Mouse (Mus musculus) cortical plate, adult 2 months (tissue): ENCODE data around the gene Fbxo36. TPM values are rescaled to one million over a fixed set of nuclear protein-coding genes. Genes with fewer than 3 reads are reported as not detected.

Source experiments
- H3K27ac ChIP-seq: fragments of 200-500 bp; 2 replicates; pipeline ENCODE4 v1.5.1; 2012; ENCODE audit warnings: low read length, control low read depth, inconsistent platforms; ENCODE audit not compliant: insufficient read depth
- H3K4me1 ChIP-seq: fragments of 200-500 bp; 2 replicates; pipeline ENCODE4 v1.6.1; 2011; ENCODE audit warnings: low read length; ENCODE audit not compliant: control insufficient read depth, insufficient read depth
- H3K4me3 ChIP-seq: fragments of 200-500 bp; 2 replicates; pipeline ENCODE4 v1.5.1; 2011; ENCODE audit warnings: mild to moderate bottlenecking, low read length, control low read depth; ENCODE audit not compliant: insufficient read depth
- CTCF ChIP-seq: fragments of 200-500 bp; IDR thresholded peaks from 2 replicates; pipeline ENCODE4 v1.5.1; 2011; ENCODE audit warnings: mild to moderate bottlenecking, control low read depth, low read length; ENCODE audit not compliant: insufficient read depth; ENCODE audit errors: extremely low read depth
- POLR2A ChIP-seq: fragments of 200-500 bp; IDR thresholded peaks from 2 replicates; pipeline ENCODE4 v1.6.1; 2011; ENCODE audit warnings: mild to moderate bottlenecking, low read length, control low read depth; ENCODE audit not compliant: insufficient read depth; ENCODE audit errors: extremely low read depth
- polyA plus RNA-seq: library from polyadenylated mRNA; depleted of rRNA; stranded (reverse); fragments of >200 nt; gene quantifications from 2 replicates; pipeline ENCODE4 v1.2.3, GENCODE M21; 2012

The Fbxo36 gene
- polyA plus RNA-seq, 1 experiment, result 9.7 TPM

- Histone ChIP-seq H3K4me3 (no peak overlapping the region), H3K27ac (no peak overlapping the region), H3K4me1 (no peaks in the 10 kb centered on the region)
- TF ChIP-seq POLR2A (no peak), CTCF (no peak)
These were observed 46.3 kb downstream of the Fbxo36 start for GRCm38 (mm10) chr1:84885921-84886320.

GRCm38 (mm10) chr1:84889330-84890004, 49.8 kb downstream of the Fbxo36 start:
- H3K27ac ChIP-seq, result no peak overlapping the region

GRCm38 (mm10) chr1:84890005-84890393, 50.4 kb downstream of the Fbxo36 start:
- H3K4me3 ChIP-seq, result no peak overlapping the region
- no peak overlapping the region for H3K27ac ChIP-seq
- H3K4me1 ChIP-seq, result no peaks in the 10 kb centered on the region
- TF ChIP-seq POLR2A (no peak), CTCF (no peak)

More at GRCm38 (mm10) chr1:84889330-84890004, 49.8 kb downstream of the Fbxo36 start:
- Histone ChIP-seq H3K4me1 (no peaks in the 10 kb centered on the region), H3K4me3 (no peak overlapping the region)
- no peak for TF ChIP-seq CTCF
- TF ChIP-seq POLR2A, result no peak

- no peaks in the 10 kb centered on the region for H3K4me1 ChIP-seq
- H3K4me3 ChIP-seq, result no peak overlapping the region
- no peak overlapping the region for H3K27ac ChIP-seq
- TF ChIP-seq CTCF, result no peak
- TF ChIP-seq POLR2A, result no peak
These were observed 50.9 kb downstream of the Fbxo36 start for GRCm38 (mm10) chr1:84890503-84890902.

GRCm38 (mm10) chr1:84891746-84892145, 52.1 kb downstream of the Fbxo36 start:
- Histone ChIP-seq H3K27ac (no peak overlapping the region), H3K4me1 (no peaks in the 10 kb centered on the region), H3K4me3 (no peak overlapping the region)
- TF ChIP-seq POLR2A, result no peak
- TF ChIP-seq CTCF, result no peak

GRCm38 (mm10) chr1:84897364-84897763, 57.7 kb downstream of the Fbxo36 start:
- Histone ChIP-seq H3K4me1 (no peaks in the 10 kb centered on the region), H3K4me3 (no peak overlapping the region), H3K27ac (no peak overlapping the region)
- TF ChIP-seq POLR2A (no peak), CTCF (no peak)

GRCm38 (mm10) chr1:84899156-84899555, 59.5 kb downstream of the Fbxo36 start:
- Histone ChIP-seq H3K27ac (no peak overlapping the region), H3K4me3 (no peak overlapping the region), H3K4me1 (no peaks in the 10 kb centered on the region)
- TF ChIP-seq CTCF, result no peak
- no peak for TF ChIP-seq POLR2A

- TF ChIP-seq POLR2A, result no peak
- no peak for TF ChIP-seq CTCF
- no peak overlapping the region for H3K4me3 ChIP-seq
These were observed 64.8 kb downstream of the Fbxo36 start for GRCm38 (mm10) chr1:84904467-84904866.

GRCm38 (mm10) chr1:84910177-84910804, 70.7 kb downstream of the Fbxo36 start:
- Histone ChIP-seq H3K4me1 (peaks cover 2% of the 10 kb centered on the region; the same call in 1 of the 2 replicates), H3K27ac (no peak overlapping the region), H3K4me3 (no peak overlapping the region)
- TF ChIP-seq CTCF (no peak), POLR2A (no peak)

More at GRCm38 (mm10) chr1:84904467-84904866, 64.8 kb downstream of the Fbxo36 start:
- Histone ChIP-seq H3K27ac (no peak overlapping the region), H3K4me1 (no peaks in the 10 kb centered on the region)

- H3K27ac ChIP-seq, result no peak overlapping the region
- TF ChIP-seq POLR2A (no peak), CTCF (no peak)
- H3K4me3 ChIP-seq, result no peak overlapping the region
- H3K4me1 ChIP-seq, result peaks cover 2% of the 10 kb centered on the region; the same call in 1 of the 2 replicates
These were observed 72.9 kb downstream of the Fbxo36 start for GRCm38 (mm10) chr1:84912571-84912970.
